Mouse (Mus musculus): ENCODE results near the gene Olfr1462.

Gene Olfr1462

DNA sequence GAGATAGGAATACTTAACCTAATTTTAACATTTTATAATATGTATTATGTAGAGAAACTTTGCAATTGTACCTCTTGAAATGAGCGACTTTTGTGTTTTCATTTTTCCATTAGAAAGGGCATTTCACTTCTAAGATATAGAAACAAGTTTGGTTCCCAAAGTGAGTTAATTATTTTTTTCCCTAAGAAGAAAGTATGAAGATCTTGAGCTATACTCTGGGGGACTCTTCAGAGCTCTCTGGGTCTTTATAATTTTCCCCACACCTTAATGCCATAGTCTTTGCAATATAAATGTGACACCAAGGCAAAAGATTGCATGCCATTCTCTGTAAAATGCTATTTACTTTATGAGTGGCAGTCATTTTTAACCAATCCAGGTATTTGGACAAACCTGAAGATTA, at the start of gene Olfr1462:
Gene Olfr1462, plus strand, starts transcription at position 301 of the 400 bp plus-strand sequence.
- DNase-seq (ENCODE audit: low spot score): no peak

DNA sequence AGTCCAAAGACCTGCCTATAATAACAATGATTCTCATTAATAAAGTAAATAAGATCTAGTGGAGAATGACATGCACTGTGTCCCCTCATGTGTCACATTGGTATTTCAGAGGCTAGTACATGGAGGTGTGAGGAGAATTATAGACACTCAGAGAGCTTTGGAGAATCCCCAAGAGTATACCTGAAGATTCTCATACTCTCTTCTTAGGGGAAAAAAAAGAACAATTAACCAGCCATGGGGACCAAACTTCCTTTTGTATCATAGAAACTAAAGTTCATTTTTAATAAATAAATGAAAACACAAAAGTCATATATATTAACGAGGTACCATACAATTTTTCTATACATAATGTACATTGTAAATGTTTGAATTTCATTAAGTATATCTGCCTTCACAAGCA, 36.1 kb upstream of the Olfr1462 start, which contains the start of gene Olfr1459:
Gene Olfr1459, minus strand, starts transcription at position 101 of the 400 bp plus-strand sequence.
- DNase-seq (ENCODE audit: low spot score): no peak

- no peak for DNase-seq (ENCODE audit: low spot score)
Measured at GRCm38 (mm10) chr19:13162700-13163099, 22.8 kb upstream of the Olfr1462 start, which contains the start of gene Olfr1461. TSS of gene Olfr1461 (plus strand) at chr19:13163000.

DNA sequence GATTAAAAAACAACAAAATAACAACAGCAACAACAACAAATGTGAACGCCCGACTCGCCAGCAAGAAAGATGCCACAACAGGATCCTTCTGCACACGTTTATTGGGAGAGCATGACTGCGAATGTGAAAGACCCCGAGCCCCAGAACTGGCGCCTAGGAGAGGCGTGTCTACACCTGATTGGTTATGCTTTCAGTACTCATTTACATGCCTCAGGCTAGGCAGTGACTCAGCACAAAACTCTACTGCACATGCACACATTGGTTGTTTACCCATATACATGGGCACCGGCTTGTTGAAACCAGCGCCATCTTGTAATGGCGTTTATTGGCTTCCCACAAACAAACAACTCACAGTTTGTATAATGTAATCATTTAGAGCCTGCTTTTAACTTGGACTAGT, 36.1 kb downstream of the Olfr1462 start:
- no peak for DNase-seq (ENCODE audit: low spot score)

- no peak for DNase-seq (ENCODE audit: low spot score)
Measured at GRCm38 (mm10) chr19:13231028-13231427, 45.5 kb downstream of the Olfr1462 start, which contains the start of gene Olfr1463. TSS of gene Olfr1463 (plus strand) at chr19:13231328.
